Mouse (Mus musculus) lung, adult 10 weeks (tissue): Measurements from ENCODE around the gene Zdhhc17. TPM values are rescaled to one million over a fixed set of nuclear protein-coding genes. Genes with fewer than 3 reads are reported as not detected.

Source experiments
- polyA plus RNA-seq: library from polyadenylated mRNA; stranded (reverse); fragments of 350-450 nt; fragmentation: Illumina TruSeq; extraction: RNeasy Lipid Tissue Mini Kit (QIAGEN cat#74804); gene quantifications from one replicate; pipeline ENCODE4 v1.2.3, GENCODE M21; 2014; ENCODE audit warnings: low read depth, low replicate concordance; ENCODE audit not compliant: insufficient read depth

The Zdhhc17 gene
- polyA plus RNA-seq, result 8.8 TPM

DNA sequence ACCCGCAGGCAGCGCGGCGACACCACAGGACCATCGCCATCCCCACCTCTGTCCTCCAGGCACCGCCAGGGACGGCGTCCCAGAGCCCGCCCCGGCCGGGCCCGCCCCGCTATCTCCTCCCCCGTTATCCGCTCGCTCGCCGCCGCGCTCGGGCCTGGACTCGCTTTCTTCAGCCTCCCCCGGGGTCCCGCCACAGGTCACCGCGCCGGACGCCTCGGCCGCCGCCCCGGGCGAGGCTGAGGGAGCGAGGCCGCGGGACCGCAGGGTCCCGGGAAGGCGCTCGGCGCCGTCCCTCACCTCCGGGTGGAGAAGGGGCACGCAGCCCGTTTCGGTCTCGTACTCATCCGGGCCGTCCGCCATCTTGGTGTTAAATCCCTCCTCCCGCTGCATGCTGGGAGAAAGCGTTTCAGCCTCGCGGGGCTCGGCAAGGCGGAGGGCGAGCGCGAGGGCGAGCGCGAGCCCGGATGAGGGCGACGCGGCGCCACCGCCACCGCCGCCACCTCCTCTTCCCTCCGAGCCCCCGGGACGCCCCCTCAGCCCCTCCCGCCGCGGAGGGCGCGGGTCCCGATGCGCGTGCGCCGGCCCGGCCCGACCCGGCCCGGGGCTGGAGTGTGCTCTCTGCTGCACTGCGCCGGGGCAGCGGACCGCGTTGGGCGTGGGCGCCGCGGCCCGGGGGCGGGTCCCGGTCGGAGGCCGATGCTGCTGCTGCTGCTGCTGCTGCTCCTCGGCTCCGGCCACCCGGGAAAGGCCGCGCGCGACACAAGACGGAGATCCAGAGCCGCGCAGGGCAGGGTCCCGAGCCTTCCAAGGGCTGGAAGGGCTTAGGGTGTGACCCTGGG is at the start of gene Zdhhc17:
Gene Zdhhc17, minus strand, starts transcription at position 500 of the 839 bp plus-strand sequence.

DNA sequence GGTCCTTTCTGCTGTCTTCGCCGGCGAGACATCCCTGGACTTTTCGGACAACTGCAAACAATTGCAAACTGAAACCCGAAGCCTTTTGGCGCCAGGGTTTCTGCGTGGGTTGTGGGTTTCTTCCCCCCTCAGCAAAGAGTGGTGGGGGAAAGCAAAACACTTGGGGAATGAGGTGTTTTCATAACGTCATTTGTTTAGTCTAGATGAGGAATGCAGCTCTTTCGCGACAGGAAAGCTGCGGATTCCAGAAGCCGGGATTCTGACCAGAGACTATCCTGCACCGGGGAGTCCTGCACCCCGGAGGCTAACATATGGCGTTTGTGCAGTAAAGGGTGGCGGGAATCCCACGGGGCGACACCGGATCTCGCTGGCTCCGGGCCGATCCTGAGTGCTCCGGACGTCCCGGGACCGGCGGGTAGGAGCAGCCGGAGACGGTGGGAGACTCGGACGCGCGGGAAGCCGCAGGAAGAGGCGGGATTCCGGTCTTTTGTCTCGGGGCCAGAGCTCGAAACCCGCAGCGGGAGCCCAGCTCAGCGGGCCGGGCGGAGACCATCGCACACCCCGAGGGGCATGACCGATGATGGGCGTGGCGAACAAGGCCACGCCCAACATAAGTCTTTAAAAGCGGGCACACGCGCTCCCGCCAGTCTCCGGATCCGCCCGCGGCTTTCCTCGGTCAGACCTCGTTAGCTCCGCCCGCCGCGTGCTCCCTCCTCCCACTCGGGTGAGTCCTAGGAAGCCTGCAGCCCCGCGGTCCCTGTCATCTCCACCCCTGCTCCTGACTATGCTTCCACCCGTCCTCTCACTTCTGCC is 90.2 kb downstream of the Zdhhc17 start, which contains the start of gene Csrp2:
Gene Csrp2, plus strand, starts transcription at position 259 of the 813 bp plus-strand sequence.

Other genes starting within 250 kb of the Zdhhc17 start
- gene Csrp2, start 90.4 kb downstream of the Zdhhc17 start, polyA plus RNA-seq, result 120 TPM
- 8.6 TPM for gene Osbpl8, start 154.6 kb upstream of the Zdhhc17 start, polyA plus RNA-seq